Mouse (Mus musculus): ENCODE results near the gene Cct7.
"Not testable (repeated sequence)": the region's sequence is repeated elsewhere in the genome, so short reads cannot be mapped to it uniquely, and the experiment has no call there.

Gene Cct7

DNA sequence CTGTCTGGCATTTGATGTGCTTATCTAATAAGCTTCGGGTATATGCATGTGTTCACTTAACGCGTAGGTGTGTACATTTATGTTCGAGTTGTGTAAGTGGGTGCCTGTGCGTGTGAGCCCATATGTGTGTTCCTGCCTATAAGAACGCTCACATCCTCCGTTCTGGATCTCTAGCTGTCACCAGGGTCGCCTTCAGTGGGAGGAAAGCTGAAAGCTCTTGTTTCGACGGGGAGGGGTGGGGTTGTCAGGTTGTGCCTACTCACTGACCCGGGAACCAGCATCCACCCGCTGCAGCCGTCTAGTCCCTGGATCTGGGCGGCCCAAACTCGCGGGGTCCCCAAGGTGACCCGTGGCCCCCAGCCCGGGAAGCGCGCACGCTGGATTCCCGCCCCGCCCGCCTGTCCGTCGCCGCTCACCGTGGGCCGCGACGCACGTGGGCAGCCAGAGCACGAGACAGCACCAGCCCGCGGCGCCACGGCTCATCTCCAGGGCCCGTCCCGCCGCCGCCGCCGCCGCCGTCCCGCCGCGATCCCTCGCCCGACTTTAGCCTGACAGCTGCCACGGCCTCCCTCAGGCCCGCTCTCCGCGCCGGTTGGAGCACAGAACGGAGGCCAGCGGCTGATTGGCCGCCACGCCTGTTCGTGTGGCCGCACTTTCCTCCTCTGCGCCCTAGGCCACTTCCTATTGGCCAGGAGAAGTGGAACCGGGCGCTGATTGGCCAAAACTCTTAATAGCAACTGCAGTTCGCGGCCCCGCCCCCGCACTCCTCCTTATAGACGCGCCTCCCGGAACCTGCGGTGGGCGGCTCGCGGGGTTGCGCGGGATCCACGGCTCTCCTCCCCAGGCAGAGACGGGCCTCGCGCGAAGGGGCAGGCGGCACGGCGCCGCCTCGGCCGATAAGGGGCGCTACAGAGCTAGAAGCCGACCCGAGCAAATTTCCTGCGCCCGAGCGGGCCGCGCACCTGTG, at the start of gene Cct7:
TSS of gene Cct7 (plus strand) at position 818 of the 967 bp plus-strand sequence.
- peak; percentile 100 for DNase-seq (ENCODE audit: low spot score in 2 of 2)

DNA sequence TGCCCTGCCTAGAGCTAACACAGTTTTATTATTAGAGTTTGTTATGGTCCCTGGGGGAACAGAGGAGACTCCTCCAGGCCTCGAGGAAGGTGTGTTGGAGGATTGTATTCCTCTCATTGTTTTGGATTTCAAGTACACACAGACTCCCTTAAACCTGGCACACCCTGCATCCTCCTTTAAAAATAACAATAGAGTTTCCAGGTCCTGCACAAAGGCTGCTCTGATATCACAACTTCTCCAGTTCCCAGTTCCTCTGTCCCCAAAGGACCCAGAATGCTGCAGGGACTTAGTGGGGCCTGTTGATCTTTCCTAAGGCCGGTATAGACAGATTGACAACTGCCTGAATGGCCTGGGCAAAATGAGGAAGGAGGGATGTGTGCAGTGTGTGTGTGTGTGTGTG, 48.7 kb upstream of the Cct7 start:
- DNase-seq (ENCODE audit: low spot score in 2 of 2): no peak

DNA sequence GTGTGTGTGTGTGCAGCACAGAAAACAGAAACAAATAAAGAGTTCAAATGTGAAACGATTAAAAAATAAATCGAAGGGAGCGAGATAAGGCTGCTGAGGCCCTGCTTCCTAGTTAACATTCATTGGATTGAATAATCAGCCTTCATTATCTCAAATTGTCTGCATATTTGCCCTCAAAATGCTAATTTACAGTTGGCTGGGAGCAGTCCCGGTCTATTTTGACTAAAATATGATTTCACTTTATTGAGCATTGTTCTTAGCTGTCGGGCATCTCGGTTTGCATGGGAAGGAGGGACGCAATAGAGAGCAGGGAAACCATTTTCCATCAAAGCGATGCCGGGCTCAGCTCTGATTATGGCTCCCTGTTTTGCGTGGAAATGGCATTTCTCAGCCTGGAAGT, 48.3 kb upstream of the Cct7 start:
- no peak for DNase-seq (ENCODE audit: low spot score in 2 of 2)

DNA sequence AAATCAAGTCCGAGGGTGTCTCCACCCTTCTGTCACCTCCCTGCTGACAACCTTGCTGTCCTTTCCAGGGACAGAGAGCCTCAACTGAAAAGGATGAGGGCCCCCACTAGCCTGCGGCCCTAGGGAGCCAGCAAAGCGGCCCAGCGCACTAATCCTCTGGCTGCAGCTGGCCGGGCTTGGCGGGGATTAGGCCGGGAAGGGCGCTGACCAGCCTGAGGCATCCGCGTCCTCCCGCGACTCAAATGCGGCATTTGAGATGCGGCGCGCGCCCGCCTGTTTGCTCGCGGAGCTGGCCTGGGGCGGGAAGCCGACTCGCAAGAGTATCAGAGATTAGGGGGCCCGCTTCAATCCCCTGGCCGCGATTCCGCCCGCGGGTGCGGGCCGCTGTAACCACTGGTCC, 42.3 kb upstream of the Cct7 start:
- DNase-seq (ENCODE audit: low spot score in 2 of 2): no peak

GRCm38 (mm10) chr6:85410771-85411273, 40.5 kb upstream of the Cct7 start:
- no peak for DNase-seq (ENCODE audit: low spot score in 2 of 2)

DNA sequence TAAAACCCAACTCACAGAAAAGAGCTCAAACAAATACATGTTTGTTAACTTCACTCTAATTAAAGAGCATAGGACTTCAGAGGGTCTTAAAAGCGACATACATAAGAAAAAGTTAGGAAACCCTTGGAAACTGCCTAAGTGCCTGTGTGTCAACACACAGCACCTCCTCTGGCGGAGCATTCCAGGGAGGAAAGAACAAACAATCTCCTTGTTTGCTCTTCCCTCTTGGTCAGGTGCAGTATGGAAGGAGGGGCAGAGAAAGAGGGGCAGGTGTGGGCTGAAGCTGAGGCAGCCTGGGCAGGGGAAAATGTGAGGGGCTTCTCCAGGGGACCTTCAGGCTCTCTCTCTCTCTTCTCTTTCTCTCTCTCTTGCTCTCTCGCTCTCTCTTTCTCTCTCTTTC, 35.5 kb upstream of the Cct7 start:
- no peak for DNase-seq (ENCODE audit: low spot score in 2 of 2)

DNA sequence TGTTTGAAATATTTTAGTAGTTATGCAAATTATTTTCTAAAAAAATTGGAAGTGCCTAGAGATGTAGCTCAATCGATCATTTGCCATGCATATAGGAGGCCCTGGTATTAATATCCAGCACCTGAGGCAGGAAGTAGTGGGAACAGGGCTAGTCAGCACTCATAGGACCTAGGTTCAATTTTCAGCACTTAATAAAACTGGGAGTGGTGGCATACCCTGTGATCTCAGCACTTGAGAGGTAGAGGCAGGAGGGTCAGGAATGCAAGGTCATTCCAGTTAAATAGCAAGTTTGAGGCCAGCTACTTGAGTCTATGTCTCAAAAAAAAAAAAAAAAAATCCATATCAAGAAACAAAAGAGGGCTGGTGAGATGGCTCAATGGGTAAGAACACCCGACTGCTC, 32.2 kb upstream of the Cct7 start:
- no peak for DNase-seq (ENCODE audit: low spot score in 2 of 2)

GRCm38 (mm10) chr6:85423836-85424379, 27.4 kb upstream of the Cct7 start, which contains the start of gene Noto:
Gene Noto (plus strand): TSS chr6:85423886.
- DNase-seq (ENCODE audit: low spot score in 2 of 2): no peak

DNA sequence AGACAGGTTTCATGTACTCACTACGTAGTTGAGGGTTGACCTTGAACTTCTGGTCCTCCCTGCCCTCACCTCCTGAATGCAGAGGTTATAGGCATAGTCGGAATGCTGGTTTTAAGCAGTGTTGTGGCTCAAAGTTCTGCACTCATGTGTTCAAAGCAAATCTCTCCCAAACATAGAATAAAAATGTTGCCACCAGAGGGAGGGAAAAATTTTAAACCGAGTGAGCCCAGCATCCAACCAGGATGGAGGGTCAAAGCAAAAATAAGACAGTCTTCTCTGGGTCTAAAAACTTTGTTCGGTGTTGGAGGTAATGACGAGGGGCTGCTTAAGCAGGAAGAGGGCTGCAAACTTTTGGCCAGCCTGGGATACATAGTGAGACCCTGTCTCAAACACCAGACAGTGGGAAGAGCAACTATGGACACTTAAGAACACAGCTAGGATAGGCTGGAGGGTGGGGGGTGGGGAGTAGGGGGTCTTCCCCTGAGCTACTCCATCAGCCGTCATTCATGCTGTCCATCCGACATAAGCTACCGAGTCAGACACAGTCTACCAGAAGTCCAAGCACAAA, 20.0 kb upstream of the Cct7 start:
- no peak for DNase-seq (ENCODE audit: low spot score in 2 of 2)

DNA sequence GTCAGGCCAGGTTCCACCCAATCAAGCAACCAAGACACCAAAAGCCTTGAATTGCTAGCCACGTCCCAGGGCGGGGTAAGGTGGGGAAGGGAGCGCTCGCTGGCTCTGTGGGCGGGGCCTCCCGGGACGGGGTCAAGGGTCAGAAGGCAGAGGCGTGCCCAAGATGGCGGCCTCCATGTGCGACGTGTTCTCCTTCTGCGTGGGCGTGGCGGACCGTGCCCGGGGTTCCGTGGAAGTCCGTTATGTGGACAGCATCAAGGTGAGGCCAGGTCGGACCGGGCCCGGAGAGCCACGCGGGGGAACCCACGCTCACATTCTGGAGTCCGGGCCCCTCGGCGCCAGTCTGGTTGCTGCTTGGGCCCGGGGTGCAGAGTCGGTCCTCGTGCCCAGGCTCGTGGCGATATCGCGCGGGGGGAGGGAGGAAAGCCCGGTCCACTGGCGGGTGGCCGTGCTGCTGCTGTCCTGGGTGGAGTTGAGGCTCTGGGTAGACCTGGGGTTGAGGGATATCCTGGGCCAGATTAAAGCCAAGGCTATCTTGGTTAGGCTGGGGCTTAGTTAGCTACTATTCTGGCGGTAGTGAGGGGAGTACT, 19.4 kb upstream of the Cct7 start, which contains the start of gene Smyd5:
TSS of gene Smyd5 (plus strand) at position 148 of the 590 bp plus-strand sequence.
- DNase-seq (ENCODE audit: low spot score in 2 of 2): peak; percentile 68 to 69

- DNase-seq (ENCODE audit: low spot score in 2 of 2): no peak
Measured at GRCm38 (mm10) chr6:85433865-85434264, 17.4 kb upstream of the Cct7 start.

DNA sequence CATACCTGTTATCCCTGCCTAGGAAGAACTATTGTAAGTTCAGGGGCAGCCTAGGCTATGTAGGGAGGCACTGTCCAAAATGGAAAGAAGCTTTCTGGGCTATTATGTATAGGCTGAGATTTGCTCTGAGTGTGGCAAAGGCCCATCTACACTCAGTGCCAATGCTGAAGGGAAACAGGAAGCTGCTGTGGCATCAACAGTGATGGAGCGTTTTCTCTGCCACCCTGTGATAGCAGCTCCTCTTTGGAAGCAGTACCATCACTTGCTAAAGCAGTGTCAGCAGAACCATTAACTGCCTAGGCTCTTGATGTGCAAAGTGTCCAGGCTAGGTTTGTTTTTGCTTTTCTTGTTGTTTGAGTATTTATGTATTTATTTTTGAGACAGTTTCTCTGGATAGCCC, 15.1 kb upstream of the Cct7 start:
- DNase-seq (ENCODE audit: low spot score in 2 of 2): no peak

DNA sequence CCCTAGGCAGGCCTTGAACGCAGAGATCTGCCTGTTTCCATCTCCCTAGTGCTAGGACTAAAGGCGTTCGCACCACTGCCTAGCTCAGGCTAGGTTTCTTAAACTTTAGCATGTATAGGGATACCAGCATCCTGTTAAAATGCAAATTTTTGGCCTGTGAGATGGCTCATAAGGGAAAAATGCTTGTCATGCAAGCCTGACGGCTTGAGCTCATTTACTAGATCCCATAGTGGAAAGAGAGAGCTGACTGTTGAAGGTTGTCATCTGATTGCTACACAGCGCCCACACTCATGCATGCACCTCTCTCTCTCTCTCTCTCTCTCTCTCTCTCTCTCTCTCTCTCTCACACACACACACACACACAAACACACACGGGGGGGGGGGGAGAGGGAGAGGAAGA, 14.7 kb upstream of the Cct7 start:
- DNase-seq (ENCODE audit: low spot score in 2 of 2): no peak

DNA sequence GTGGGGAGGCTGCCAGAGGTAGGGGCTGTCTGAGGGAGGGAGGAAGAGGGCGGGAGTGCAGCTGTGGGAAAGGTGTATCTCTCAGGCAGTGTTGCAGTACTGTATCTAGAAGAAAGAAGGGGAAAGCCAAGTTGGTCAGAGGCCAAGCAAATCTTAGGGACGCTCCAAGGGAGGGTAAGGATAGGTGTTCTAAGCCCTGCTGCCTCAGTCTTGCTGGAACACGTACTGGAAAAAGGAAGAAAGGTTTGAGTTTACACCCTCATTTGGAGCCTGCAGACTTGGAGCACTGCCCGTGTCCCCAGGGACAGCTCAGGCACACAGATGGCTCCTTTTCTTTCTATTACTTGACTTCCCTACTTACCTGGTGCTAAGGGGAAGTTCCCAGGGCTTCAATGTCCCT, 10.2 kb upstream of the Cct7 start:
- no peak for DNase-seq (ENCODE audit: low spot score in 2 of 2)

DNA sequence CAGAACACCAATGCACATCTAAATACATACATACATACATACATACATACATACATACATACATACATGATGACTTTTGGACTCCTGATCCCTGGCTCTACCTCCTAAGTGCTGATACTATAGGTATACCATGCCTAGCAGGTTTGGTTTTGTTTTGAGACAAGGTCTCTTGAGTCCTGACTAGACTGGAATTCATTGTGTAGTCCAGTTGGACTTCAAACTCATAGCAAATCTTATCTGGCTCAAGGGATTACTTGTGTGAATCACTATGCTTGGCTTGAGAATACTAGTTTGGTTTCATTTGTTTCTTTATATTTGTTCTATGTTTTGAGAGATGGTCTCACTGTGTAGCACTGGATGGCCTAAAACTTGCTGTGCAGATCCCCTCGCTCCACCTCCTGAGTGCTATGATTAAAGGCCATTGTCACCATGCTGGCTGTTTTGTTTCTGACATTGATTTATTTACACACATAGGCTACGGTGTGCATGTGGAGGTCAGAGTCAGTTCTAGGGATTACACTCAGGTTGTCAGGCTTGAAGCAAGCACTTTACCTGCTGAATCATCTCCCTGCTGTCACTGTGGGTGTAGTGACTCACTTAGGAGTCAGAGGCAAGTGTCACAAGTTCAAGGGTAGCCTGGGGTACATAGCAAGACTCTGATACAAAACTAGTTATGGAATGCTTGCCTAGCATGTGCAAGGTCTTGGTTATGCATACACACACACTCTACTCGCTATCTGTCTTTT, 7.7 kb upstream of the Cct7 start:
- no peak for DNase-seq (ENCODE audit: low spot score in 2 of 2)

DNA sequence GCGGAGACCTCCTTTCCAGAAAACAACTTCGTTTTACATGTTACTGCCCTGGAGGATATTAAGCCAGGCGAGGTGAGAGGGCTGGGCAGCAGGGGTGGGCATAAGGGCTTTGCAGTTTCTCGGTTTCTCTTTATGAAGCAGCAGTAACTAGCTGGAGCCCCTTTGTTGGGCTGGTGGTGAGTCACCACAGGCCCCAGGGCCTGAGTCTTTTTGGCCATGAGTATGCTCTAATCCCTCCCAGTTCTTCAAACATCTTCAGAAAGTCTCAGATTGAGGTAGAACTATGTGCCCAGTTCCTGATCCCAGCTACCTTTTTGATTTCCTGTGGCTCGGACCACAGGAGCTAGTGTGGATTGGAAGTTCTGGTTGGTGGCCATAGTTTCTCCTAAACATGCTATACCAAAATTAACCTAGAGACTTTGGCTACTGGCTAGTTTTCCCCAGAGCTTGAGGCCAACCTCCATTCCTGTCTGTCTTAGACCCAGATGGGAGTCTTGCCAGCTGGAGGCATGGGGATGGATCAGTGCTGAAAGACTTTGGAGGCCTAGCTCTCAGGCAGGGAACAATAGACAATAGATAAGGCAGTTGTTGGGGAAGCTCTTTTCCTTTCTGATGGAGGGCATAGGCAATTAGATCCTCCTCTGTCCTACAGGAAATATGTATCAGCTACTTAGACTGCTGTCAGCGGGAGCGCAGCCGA, 6.9 kb upstream of the Cct7 start:
- DNase-seq (ENCODE audit: low spot score in 2 of 2): no peak

DNA sequence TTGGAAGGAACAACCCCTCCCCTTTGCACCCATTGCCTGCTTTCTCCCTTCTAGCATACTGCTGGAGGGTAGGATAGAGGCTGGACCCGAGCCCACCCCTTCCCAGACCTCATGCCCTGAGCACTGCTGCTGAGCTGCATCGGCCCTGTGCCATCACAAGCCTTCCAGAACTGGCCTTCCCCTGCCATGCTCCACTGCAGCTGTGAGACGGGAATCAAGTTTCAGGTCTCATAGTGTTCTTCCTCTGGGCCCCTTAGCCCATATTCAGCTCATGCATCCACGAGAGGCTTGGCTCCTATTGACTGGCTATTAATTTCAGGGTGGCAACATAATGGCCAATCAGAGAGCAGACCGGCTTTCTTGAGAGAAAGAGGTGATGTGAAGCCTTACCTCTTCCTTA, 6.0 kb upstream of the Cct7 start:
- DNase-seq (ENCODE audit: low spot score in 2 of 2): no peak

DNA sequence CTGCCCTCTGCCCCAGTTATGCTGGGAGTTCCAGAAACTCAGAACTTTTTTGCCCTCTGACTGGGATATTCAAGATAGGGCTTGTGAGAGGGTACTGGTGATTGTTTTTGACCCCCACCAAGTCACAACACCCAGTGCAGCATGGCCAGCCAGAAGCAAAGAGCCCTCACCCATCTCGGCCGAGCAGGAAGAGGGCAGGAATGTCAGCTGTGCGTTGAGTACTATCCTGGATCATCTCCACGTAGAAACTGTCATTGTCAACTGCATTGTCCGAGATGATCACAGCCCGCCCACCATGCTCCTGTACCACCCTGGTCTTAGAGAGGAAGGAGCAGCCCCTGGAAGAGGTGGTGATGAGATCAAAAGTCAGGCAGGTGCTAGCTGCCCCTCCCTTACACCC, 4.0 kb upstream of the Cct7 start:
- no peak for DNase-seq (ENCODE audit: low spot score in 2 of 2)

- DNase-seq (ENCODE audit: low spot score in 2 of 2): not testable (repeated sequence)
Measured at GRCm38 (mm10) chr6:85450140-85450539, 1.2 kb upstream of the Cct7 start.

DNA sequence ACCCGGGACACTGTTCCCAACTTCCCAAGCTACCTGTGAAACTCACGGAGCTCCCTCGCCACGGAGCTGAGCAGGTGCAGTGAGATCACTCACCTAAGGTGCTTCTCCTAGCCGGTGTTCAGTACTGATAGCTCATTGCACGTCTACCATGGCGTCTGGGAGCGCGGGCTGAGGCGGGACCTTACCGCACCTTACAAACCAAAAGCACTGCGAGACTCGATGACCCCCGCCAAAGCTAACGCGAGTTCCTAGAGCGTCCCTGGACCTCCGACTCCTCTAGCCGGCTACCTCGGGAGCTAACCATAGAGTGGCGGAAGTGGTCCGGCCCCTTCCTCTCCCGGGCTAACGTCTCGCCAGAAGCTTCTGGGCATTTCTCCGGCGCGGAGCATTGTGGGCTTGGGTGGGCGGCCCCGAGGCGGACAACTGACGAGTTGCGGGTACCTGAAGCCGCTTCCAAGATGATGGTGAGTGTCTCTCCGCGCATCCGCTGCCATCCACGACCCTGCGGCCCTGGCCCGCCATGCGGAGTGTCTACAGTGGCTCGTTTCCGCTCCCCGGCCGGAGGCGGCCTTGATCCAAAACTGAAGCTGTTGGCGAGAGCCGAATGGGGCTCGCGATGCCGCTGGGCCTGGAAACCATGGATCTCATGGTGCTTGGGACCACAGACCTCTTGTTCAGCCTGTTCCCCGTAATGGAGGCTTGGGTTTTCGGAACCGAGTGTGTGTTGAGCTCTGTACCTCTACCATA, 523 bp downstream of the Cct7 start, which contains the start of gene Pradc1:
TSS of gene Pradc1 (minus strand) at position 307 of the 747 bp plus-strand sequence.
- peak; percentile 98 for DNase-seq (ENCODE audit: low spot score in 2 of 2)
